Mouse (Mus musculus) liver, postnatal 0 days (tissue): Measurements from ENCODE around the gene Pde1c.

Experiments used
- CTCF ChIP-seq: sonication (generic); IDR thresholded peaks from 2 replicates; pipeline ENCODE4 v1.5.1; 2016; ENCODE audit warnings: antibody characterized with exemption, low read depth
- EP300 ChIP-seq: IDR thresholded peaks from 2 replicates; pipeline ENCODE4 v1.6.1; 2016; ENCODE audit warnings: antibody characterized with exemption, low read depth, mild to moderate bottlenecking

DNA sequence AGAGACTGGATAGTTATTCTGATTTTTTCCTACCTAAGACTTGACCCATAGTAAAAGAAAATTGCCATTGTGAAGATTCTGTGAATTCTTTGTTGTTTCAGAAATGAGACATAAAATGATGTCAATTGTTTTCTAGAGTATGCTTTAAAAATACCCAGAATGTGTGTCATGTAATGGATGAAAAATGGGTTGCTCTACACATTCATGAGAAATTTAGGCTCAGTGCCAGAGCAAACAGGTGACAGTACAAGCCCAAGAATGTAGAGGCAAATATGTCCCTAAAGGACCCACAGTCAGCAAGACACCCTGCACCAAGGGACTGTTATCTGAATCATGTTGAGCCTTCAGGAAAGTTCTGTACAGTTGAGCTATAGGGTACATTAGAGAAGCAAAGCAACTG lies 500.4 kb downstream of the Pde1c start:
- TF ChIP-seq CTCF (no peak), EP300 (no peak)
